Mouse (Mus musculus): Measurements from ENCODE around the gene Bgn. TPM values are rescaled to one million over a fixed set of nuclear protein-coding genes. Genes with fewer than 3 reads are reported as not detected.

The Bgn gene
- total RNA-seq (2021) = 100 to 1,000 TPM; 229 to 253 TPM

- intact Hi-C loops (cut with DNase I) = no loop called here
- peak in 1 of 2 experiments; percentile 40 for DNase-seq
These were observed at the start of gene Bgn for GRCm38 (mm10) chrX:73483484-73483810. Bgn (plus strand) TSS chrX:73483602.

- intact Hi-C loops (cut with DNase I) = no loop called here
These were observed 48.1 kb upstream of the Bgn start, which contains the start of gene Trex2 for GRCm38 (mm10) chrX:73435252-73435651. Trex2 (minus strand) TSS chrX:73435344.

GRCm38 (mm10) chrX:73441428-73441827, 42.0 kb upstream of the Bgn start:
- no peak for DNase-seq
- intact Hi-C loops (cut with DNase I) = no loop called here

More at GRCm38 (mm10) chrX:73435252-73435651, 48.1 kb upstream of the Bgn start, which contains the start of gene Trex2:
- DNase-seq = no peak

- peak; percentile 66 to 76 for DNase-seq
- intact Hi-C loops (cut with DNase I) = loop anchor here (1.0 to 5.0 kb wide), 2 partner anchors 41 to 445 kb away; no protein-coding TSS in a partner anchor
These were observed 31.5 kb upstream of the Bgn start for GRCm38 (mm10) chrX:73451949-73452348.

GRCm38 (mm10) chrX:73458877-73459392, 24.5 kb upstream of the Bgn start, which contains the start of gene Haus7:
Haus7 (minus strand) TSS chrX:73459044.
- DNase-seq = peak; percentile 83 to 84
- intact Hi-C loops (cut with DNase I) = no loop called here

GRCm38 (mm10) chrX:73460792-73461191, 22.6 kb upstream of the Bgn start:
- intact Hi-C loops (cut with DNase I) = no loop called here
- no peak for DNase-seq

GRCm38 (mm10) chrX:73465483-73466186, 17.8 kb upstream of the Bgn start:
- no peak for DNase-seq

GRCm38 (mm10) chrX:73467446-73468241, 15.8 kb upstream of the Bgn start:
- no peak for DNase-seq
- intact Hi-C loops (cut with DNase I) = no loop called here

More at GRCm38 (mm10) chrX:73465483-73466186, 17.8 kb upstream of the Bgn start:
- intact Hi-C loops (cut with DNase I) = no loop called here

- DNase-seq = no peak
- intact Hi-C loops (cut with DNase I) = no loop called here
These were observed 15.1 kb upstream of the Bgn start for GRCm38 (mm10) chrX:73468330-73468729.

- DNase-seq = no peak
- intact Hi-C loops (cut with DNase I) = no loop called here
These were observed 14.7 kb upstream of the Bgn start for GRCm38 (mm10) chrX:73468752-73469151.

- no peak for DNase-seq
- intact Hi-C loops (cut with DNase I) = no loop called here
These were observed 11.6 kb upstream of the Bgn start for GRCm38 (mm10) chrX:73471764-73472163.

- no peak for DNase-seq
- intact Hi-C loops (cut with DNase I) = no loop called here
These were observed 8.8 kb upstream of the Bgn start for GRCm38 (mm10) chrX:73474340-73475165.

GRCm38 (mm10) chrX:73475658-73476256, 7.6 kb upstream of the Bgn start:
- intact Hi-C loops (cut with DNase I) = no loop called here
- DNase-seq = no peak

GRCm38 (mm10) chrX:73476621-73477020, 6.8 kb upstream of the Bgn start:
- intact Hi-C loops (cut with DNase I) = no loop called here
- peak in 1 of 2 experiments; percentile 49 for DNase-seq

GRCm38 (mm10) chrX:73477500-73477899, 5.9 kb upstream of the Bgn start:
- no peak for DNase-seq
- intact Hi-C loops (cut with DNase I) = no loop called here

GRCm38 (mm10) chrX:73479656-73480055, 3.7 kb upstream of the Bgn start:
- no peak for DNase-seq
- intact Hi-C loops (cut with DNase I) = no loop called here

- intact Hi-C loops (cut with DNase I) = no loop called here
- no peak for DNase-seq
These were observed 3.1 kb upstream of the Bgn start for GRCm38 (mm10) chrX:73480334-73480733.

GRCm38 (mm10) chrX:73482643-73483483, 539 bp upstream of the Bgn start:
- DNase-seq = no peak

GRCm38 (mm10) chrX:73484076-73484475, 674 bp downstream of the Bgn start:
- no peak for DNase-seq

More at GRCm38 (mm10) chrX:73482643-73483483, 539 bp upstream of the Bgn start:
- intact Hi-C loops (cut with DNase I) = no loop called here

More at GRCm38 (mm10) chrX:73484076-73484475, 674 bp downstream of the Bgn start:
- intact Hi-C loops (cut with DNase I) = no loop called here

All from heart, postnatal 36 days (tissue).